Mouse (Mus musculus) E14TG2a.4 (cell line): ENCODE data around the gene Irf2.

Experiments
- H3K27me3 ChIP-seq: 2 replicates; pipeline ENCODE4 v1.6.1; 2014; ENCODE audit warnings: low read length, control low read depth; ENCODE audit not compliant: insufficient read depth
- H3K36me3 ChIP-seq: 2 replicates; pipeline ENCODE4 v1.6.1; 2014; ENCODE audit warnings: low read length, control low read depth; ENCODE audit not compliant: insufficient read depth
- H3K4me1 ChIP-seq: replicated peaks from 2 replicates; pipeline ENCODE4 v1.6.1; 2014; ENCODE audit warnings: low read depth, low read length, control low read depth
- H3K4me3 ChIP-seq: replicated peaks from 2 replicates; pipeline ENCODE4 v1.5.1; 2014; ENCODE audit warnings: mild to moderate bottlenecking, low read length
- H3K9me3 ChIP-seq: 2 replicates; pipeline ENCODE4 v1.6.1; 2014; ENCODE audit warnings: low read length, control low read depth
- CTCF ChIP-seq: conservative IDR thresholded peaks from 2 replicates; pipeline ENCODE4 v1.5.1; 2014; ENCODE audit warnings: low read length
- NANOG ChIP-seq: IDR thresholded peaks from 2 replicates; pipeline ENCODE4 v1.6.1; 2014; ENCODE audit warnings: borderline replicate concordance, low read length, mixed read lengths
- POU5F1 ChIP-seq: IDR thresholded peaks from 2 replicates; pipeline ENCODE4 v1.6.1; 2014; ENCODE audit warnings: low read length, borderline replicate concordance

The Irf2 gene

GRCm38 (mm10) chr8:46733603-46734002 is 5.9 kb upstream of the Irf2 start:
- no peak overlapping the region for H3K4me3 ChIP-seq
- no peaks in the 10 kb centered on the region for H3K4me1 ChIP-seq
- H3K36me3 ChIP-seq = no peaks in the 10 kb centered on the region
- no peaks in the 10 kb centered on the region for H3K9me3 ChIP-seq
- peaks cover 23% of the 10 kb centered on the region for H3K27me3 ChIP-seq
- TF ChIP-seq POU5F1 (no peak), NANOG (no peak), CTCF (no peak)

DNA sequence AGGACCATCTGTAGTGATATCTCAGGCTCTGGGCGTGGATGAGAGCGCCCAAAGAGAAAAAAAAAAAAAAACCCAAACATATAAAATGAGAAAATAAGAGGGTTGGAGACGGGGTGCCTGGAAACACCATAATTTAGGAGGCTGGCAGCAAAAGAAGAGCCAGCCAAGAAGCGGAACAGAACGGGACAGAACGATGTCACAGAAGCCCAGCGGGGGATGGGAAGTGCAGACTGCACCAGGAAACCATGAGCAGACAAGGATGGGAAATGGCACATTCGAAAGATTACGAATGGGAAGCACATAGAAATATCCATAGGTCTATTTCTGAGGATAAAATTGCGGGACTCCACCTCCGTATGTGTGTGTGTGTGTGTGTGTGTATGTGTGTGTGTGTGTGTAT is 4.0 kb upstream of the Irf2 start:
- Histone ChIP-seq H3K9me3 (no peaks in the 10 kb centered on the region), H3K27me3 (peaks cover 39% of the 10 kb centered on the region), H3K4me3 (no peak overlapping the region), H3K36me3 (no peaks in the 10 kb centered on the region), H3K4me1 (peaks cover 8% of the 10 kb centered on the region)
- TF ChIP-seq POU5F1 (no peak), CTCF (no peak), NANOG (no peak)

- Histone ChIP-seq H3K4me1 (peaks cover 8% of the 10 kb centered on the region), H3K9me3 (no peaks in the 10 kb centered on the region)
- no peak for TF ChIP-seq POU5F1
- TF ChIP-seq CTCF = peak; percentile 57
- no peak for TF ChIP-seq NANOG
These were observed 3.3 kb upstream of the Irf2 start for GRCm38 (mm10) chr8:46736260-46736659.

DNA sequence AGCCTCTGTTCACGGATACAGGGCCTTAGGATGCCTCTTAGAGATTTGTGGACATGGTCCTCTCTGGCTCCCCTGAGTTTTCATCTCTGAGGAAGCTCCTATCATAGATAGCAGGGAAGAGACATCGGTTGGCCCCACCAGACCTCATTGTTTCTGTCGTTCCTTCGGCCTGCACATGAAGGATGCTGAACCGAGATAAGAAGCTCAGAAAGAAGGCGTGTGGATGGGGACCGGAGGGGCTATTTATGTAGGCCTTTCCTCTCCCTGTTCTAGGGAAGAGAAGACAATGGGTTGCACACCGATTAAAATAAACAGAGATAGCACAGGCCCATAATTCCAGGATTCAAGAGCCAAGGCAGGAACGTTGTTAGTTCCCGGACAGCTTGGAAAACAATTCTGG is 2.1 kb upstream of the Irf2 start:
- TF ChIP-seq CTCF (no peak), NANOG (no peak), POU5F1 (no peak)
- Histone ChIP-seq H3K4me3 (no peak overlapping the region), H3K4me1 (peaks cover 16% of the 10 kb centered on the region), H3K9me3 (no peaks in the 10 kb centered on the region), H3K27me3 (peaks cover 58% of the 10 kb centered on the region), H3K36me3 (no peaks in the 10 kb centered on the region)

More at GRCm38 (mm10) chr8:46736260-46736659, 3.3 kb upstream of the Irf2 start:
- Histone ChIP-seq H3K27me3 (peaks cover 46% of the 10 kb centered on the region), H3K4me3 (no peak overlapping the region), H3K36me3 (no peaks in the 10 kb centered on the region)

DNA sequence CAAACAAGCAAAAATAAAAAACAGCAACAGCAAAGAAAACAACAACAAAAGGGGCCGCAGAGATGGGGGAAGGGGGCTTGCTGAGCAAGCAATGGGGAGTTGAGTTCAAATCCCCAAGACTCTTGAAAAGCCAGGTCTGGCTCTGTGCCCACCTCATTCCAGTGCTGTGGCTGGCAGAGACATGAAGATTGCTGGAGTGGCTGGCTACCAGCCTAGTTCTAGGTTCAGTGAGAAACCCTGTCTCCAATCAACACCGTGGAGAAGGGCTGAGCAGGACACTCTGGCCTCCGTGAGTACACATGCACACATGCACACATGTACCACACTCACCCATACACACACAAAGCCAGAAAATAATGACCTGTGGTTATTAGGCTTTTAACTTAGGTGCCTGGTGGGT is 1.6 kb upstream of the Irf2 start:
- no peaks in the 10 kb centered on the region for H3K9me3 ChIP-seq
- peaks cover 16% of the 10 kb centered on the region for H3K4me1 ChIP-seq
- peaks cover 62% of the 10 kb centered on the region for H3K27me3 ChIP-seq
- H3K4me3 ChIP-seq = no peak overlapping the region
- no peaks in the 10 kb centered on the region for H3K36me3 ChIP-seq
- TF ChIP-seq NANOG (no peak), CTCF (no peak), POU5F1 (no peak)

DNA sequence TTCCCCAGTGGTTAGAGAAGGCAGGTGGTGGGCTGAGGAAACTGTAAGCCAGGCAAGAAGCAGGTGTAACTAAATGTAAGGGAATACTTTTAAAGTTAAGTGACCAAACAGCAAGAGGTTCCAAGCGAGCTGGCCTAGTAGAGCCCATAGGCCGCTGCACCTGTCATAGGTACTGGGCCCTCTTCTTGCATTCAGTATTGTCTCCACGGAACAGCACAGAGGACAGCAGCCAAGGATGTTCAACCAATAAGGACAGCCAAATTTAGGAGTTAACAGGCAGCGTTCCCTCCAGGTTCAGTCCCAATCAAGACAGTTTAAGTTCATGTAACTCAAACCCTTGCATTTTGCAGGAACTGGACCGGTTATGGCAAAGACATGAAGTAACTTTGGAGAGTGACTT is 931 bp upstream of the Irf2 start:
- TF ChIP-seq POU5F1 (no peak), CTCF (no peak), NANOG (no peak)
- Histone ChIP-seq H3K4me1 (peaks cover 16% of the 10 kb centered on the region), H3K4me3 (no peak overlapping the region), H3K9me3 (no peaks in the 10 kb centered on the region), H3K36me3 (no peaks in the 10 kb centered on the region), H3K27me3 (peaks cover 66% of the 10 kb centered on the region)

- Histone ChIP-seq H3K4me1 (peaks cover 16% of the 10 kb centered on the region), H3K9me3 (no peaks in the 10 kb centered on the region), H3K27me3 (peaks cover 73% of the 10 kb centered on the region), H3K4me3 (peak overlapping the region; percentile 80), H3K36me3 (no peaks in the 10 kb centered on the region)
- TF ChIP-seq NANOG (no peak), CTCF (no peak), POU5F1 (no peak)
These were observed 502 bp downstream of the Irf2 start for GRCm38 (mm10) chr8:46739956-46740512.

DNA sequence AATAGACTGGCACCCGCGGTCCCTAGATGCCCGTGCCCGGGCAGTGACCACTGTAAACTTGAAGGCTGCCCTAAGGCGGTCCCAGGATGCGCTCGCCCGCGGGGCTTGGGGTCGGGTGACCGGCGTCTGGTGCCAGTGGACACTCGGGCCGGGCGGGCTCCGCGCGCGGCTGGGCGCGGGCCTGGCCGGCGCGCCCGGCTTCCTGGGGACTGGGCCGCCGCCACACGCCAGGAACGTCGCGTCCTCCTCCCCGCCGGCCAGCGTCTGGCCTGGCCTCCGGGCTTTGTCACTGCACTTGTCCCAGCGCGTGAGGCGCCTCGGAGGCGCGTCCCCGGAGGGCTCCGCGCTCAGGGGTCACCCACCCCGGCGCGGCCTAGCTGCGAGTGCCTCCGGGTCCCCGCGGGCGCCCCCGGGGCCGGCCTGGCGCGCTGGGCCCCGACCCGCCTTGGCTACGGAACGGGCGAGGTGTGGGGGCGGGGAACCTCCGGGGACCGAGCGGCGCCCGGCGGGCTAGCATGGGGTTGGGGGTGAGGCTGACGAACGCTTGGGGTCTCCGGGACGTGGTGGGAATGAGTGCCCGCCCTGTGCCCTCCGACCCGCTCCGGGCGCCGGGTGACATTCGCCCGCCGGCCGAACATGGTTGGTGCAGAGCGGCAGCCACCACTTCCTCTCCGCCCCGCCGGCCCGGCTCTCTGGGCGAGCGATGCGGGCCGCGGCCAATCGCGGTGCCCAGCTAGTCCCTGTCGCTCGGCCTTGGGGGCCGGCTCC is 1.2 kb downstream of the Irf2 start:
- Histone ChIP-seq H3K36me3 (no peaks in the 10 kb centered on the region), H3K4me1 (peaks cover 16% of the 10 kb centered on the region), H3K4me3 (peak overlapping the region; percentile 80), H3K27me3 (peaks cover 73% of the 10 kb centered on the region), H3K9me3 (no peaks in the 10 kb centered on the region)
- TF ChIP-seq CTCF = no peak
- TF ChIP-seq NANOG = no peak
